Mouse (Mus musculus): ENCODE data around the gene Ggt6. TPM values are rescaled to one million over a fixed set of nuclear protein-coding genes. Genes with fewer than 3 reads are reported as not detected.
"Not testable (repeated sequence)": the region's sequence is repeated elsewhere in the genome, so short reads cannot be mapped to it uniquely, and the experiment has no call there.

Gene Ggt6
- polyA plus RNA-seq, 1 experiment, result not detected

DNA sequence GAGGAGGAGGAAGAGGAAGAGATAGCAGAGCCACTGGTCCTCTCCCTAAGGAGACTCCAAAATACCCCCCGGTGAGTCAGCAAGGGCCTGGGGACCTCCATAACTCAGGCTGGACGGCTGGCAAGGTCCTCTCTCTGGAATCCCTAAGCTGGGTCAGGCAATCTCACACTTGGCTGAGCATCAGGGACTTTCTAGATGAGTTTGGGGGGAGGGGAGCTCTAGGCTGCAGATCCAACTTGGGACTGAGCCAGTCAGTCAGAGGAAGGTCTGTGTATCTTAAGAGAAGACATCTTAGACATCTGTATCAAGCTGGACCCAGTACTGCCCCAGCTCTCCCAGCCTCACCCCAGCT lies 344 bp downstream of the Ggt6 start:
- H3K27ac ChIP-seq (ENCODE audit: insufficient read depth, low read depth, low read length), result no peak overlapping the region
- H3K4me1 ChIP-seq (ENCODE audit: control insufficient read depth, insufficient read depth, low read length), result no peaks in the 10 kb centered on the region
- no peak for TF ChIP-seq CTCF (IDR thresholded peaks at IDR 0.05; ENCODE audit: low read depth, low read length)
- TF ChIP-seq POLR2A (IDR thresholded peaks at IDR 0.05; ENCODE audit: borderline replicate concordance, low read depth, low read length), result no peak
- no peak overlapping the region for H3K4me3 ChIP-seq (ENCODE audit: insufficient read depth, low read length)

GRCm38 (mm10) chr11:72436271-72436670 lies 945 bp downstream of the Ggt6 start:
- no peak for TF ChIP-seq POLR2A (IDR thresholded peaks at IDR 0.05; ENCODE audit: borderline replicate concordance, low read depth, low read length)
- TF ChIP-seq CTCF (IDR thresholded peaks at IDR 0.05; ENCODE audit: low read depth, low read length), result no peak
- Histone ChIP-seq H3K27ac (ENCODE audit: insufficient read depth, low read depth, low read length) (no peak overlapping the region), H3K4me1 (ENCODE audit: control insufficient read depth, insufficient read depth, low read length) (no peaks in the 10 kb centered on the region), H3K4me3 (ENCODE audit: insufficient read depth, low read length) (no peak overlapping the region)

- no peak for TF ChIP-seq CTCF (IDR thresholded peaks at IDR 0.05; ENCODE audit: low read depth, low read length)
- TF ChIP-seq POLR2A (IDR thresholded peaks at IDR 0.05; ENCODE audit: borderline replicate concordance, low read depth, low read length), result no peak
- Histone ChIP-seq H3K4me1 (ENCODE audit: control insufficient read depth, insufficient read depth, low read length) (no peaks in the 10 kb centered on the region), H3K4me3 (ENCODE audit: insufficient read depth, low read length) (no peak overlapping the region), H3K27ac (ENCODE audit: insufficient read depth, low read depth, low read length) (no peak overlapping the region)
Measured at GRCm38 (mm10) chr11:72436756-72437650, 1.7 kb downstream of the Ggt6 start.

- Histone ChIP-seq H3K4me3 (ENCODE audit: insufficient read depth, low read length) (no peak overlapping the region), H3K27ac (ENCODE audit: insufficient read depth, low read depth, low read length) (no peak overlapping the region), H3K4me1 (ENCODE audit: control insufficient read depth, insufficient read depth, low read length) (peaks cover 8% of the 10 kb centered on the region)
- TF ChIP-seq POLR2A (IDR thresholded peaks at IDR 0.05; ENCODE audit: borderline replicate concordance, low read depth, low read length), result no peak
- no peak for TF ChIP-seq CTCF (IDR thresholded peaks at IDR 0.05; ENCODE audit: low read depth, low read length)
Measured at GRCm38 (mm10) chr11:72438411-72438810, 3.1 kb downstream of the Ggt6 start.

DNA sequence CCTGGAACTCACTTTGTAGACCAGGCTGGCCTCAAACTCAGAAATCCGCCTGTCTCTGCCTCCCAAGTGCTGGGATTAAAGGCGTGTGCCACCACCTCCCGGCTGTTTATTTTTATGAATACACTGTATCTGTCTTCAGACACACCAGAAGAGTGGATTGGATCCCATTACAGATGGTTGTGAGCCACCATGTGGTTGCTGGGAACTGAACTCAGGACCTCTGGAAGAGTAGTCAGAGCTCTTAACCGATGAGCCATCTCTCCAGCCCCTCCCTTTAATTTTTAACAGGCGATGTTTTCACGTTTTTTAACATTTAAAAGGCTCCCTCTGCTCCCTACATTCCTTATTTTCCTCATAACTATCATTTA lies 5.3 kb downstream of the Ggt6 start:
- not testable (repeated sequence) for H3K4me1 ChIP-seq (ENCODE audit: control insufficient read depth, insufficient read depth, low read length)
- Histone ChIP-seq H3K4me3 (ENCODE audit: insufficient read depth, low read length) (peak overlapping the region; percentile 96), H3K27ac (ENCODE audit: insufficient read depth, low read depth, low read length) (peak overlapping the region; percentile 74)

DNA sequence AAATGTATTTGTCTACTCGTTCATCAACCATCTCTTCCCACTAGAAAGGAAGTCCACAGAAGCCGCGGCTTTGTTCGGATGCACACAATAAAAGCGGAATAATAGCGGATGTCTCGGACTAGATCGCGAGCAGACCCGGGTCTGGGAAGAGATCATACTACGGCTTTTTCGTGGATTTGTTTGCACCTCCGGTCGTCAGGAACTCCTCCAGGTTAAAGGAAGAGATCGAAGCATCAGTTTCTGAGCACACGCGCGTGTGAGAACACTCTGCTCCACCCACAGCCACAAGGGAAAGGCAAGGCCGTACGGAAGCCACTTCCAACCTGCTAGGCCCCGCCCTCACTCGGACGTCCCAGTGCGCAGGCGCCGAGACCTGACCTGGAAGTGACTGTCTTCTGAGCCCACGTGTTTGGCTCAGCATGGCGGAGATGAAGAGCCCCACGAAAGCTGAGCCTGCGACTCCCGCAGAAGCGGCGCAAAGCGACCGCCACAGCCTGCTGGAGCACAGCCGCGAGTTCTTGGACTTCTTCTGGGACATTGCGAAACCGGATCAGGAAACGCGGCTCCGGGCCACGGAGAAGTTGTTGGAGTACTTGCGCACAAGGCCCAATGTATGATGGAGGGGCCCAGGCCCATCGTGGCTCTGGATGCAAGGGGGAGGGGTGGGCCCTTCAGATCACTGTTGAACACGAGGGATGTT lies 5.8 kb downstream of the Ggt6 start, which contains the start of gene Mybbp1a:
TSS of gene Mybbp1a (plus strand) at position 391 of the 700 bp plus-strand sequence.
- H3K27ac ChIP-seq (ENCODE audit: insufficient read depth, low read depth, low read length), result peak within 1 kb of the TSS; percentile 74
- H3K4me3 ChIP-seq (ENCODE audit: insufficient read depth, low read length), result peak within 1 kb of the TSS; percentile 96
- TF ChIP-seq CTCF (IDR thresholded peaks at IDR 0.05; ENCODE audit: low read depth, low read length), result no peak
- TF ChIP-seq POLR2A (IDR thresholded peaks at IDR 0.05; ENCODE audit: borderline replicate concordance, low read depth, low read length), result no peak; the same call in 1 of the 2 replicates
- peaks cover 8% of the 10 kb centered on the region for H3K4me1 ChIP-seq (ENCODE audit: control insufficient read depth, insufficient read depth, low read length)

DNA sequence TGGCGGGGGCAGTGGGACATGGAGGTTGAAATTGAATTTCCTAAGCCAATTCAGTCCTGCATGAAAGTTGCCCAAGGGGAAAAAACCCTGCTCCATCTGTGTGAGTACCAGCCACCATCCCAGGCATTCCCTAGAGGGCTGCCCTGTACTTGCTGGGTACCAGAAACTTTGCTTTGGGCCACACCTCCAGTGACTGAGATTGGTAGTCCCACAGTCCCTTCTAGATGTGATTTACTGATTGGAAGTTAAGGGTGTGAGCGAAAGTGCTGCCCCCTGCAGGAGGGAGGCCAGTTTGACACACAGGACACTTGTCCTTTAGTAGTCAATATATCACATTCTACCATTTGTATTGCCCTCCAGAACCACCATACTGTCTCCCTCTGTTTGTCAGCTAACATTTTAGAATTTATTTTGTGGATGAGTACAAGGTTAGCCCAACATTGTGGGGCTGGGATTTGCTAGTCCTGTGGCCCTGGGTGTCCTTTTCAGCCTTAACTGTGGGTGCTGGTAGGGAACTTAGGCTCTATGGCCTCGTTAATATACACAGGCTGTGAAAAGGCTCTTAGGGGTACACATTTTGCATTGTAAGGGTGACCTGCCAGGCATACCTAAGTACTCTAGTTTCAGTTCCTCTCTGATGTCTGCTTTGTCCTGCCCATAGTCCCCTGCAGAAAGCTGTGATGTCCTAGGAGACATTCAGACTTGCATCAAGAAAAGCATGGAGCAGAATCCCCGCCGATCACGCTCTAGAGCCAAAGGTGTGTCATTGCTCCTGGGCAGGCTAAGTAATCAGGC lies 11.2 kb downstream of the Ggt6 start:
- TF ChIP-seq POLR2A (IDR thresholded peaks at IDR 0.05; ENCODE audit: borderline replicate concordance, low read depth, low read length), result no peak
- peak; percentile 78 for TF ChIP-seq CTCF (IDR thresholded peaks at IDR 0.05; ENCODE audit: low read depth, low read length)
- H3K27ac ChIP-seq (ENCODE audit: insufficient read depth, low read depth, low read length), result no peak overlapping the region
- H3K4me3 ChIP-seq (ENCODE audit: insufficient read depth, low read length), result no peak overlapping the region
- peaks cover 8% of the 10 kb centered on the region for H3K4me1 ChIP-seq (ENCODE audit: control insufficient read depth, insufficient read depth, low read length)

DNA sequence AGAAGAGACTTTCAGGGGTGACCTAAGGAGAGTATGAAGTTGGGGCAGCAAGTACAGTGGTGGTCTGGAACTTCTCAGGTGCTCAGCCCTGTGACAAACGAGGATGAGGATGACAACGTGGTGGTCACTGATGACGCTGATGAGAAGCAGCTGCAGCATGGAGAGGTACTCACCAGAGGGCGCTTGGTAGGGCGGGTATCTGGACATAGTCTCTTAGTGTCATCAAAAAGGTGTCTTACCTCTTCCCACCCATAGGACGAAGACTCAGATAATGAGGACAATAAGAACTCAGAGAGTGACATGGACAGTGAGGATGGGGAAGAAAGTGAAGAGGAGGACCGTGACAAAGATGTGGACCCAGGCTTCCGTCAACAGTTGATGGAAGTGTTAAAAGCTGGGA lies 12.1 kb downstream of the Ggt6 start:
- peaks cover 6% of the 10 kb centered on the region for H3K4me1 ChIP-seq (ENCODE audit: control insufficient read depth, insufficient read depth, low read length)
- no peak overlapping the region for H3K27ac ChIP-seq (ENCODE audit: insufficient read depth, low read depth, low read length)

GRCm38 (mm10) chr11:72452140-72452665 lies 16.9 kb downstream of the Ggt6 start:
- no peak for TF ChIP-seq CTCF (IDR thresholded peaks at IDR 0.05; ENCODE audit: low read depth, low read length)
- no peak for TF ChIP-seq POLR2A (IDR thresholded peaks at IDR 0.05; ENCODE audit: borderline replicate concordance, low read depth, low read length)
- Histone ChIP-seq H3K27ac (ENCODE audit: insufficient read depth, low read depth, low read length) (no peak overlapping the region), H3K4me1 (ENCODE audit: control insufficient read depth, insufficient read depth, low read length) (no peaks in the 10 kb centered on the region; the same call in 1 of the 2 replicates), H3K4me3 (ENCODE audit: insufficient read depth, low read length) (no peak overlapping the region)

More for the DNA sequence above, 12.1 kb downstream of the Ggt6 start:
- TF ChIP-seq POLR2A (IDR thresholded peaks at IDR 0.05; ENCODE audit: borderline replicate concordance, low read depth, low read length) (no peak), CTCF (IDR thresholded peaks at IDR 0.05; ENCODE audit: low read depth, low read length) (no peak)
- H3K4me3 ChIP-seq (ENCODE audit: insufficient read depth, low read length), result no peak overlapping the region
